Mouse (Mus musculus) CD8-positive naive resting alpha-beta T cell, adult 2 months (primary cell): ENCODE measurements around the gene Mapk14.
"Not testable (repeated sequence)": the region's sequence is repeated elsewhere in the genome, so short reads cannot be mapped to it uniquely, and the experiment has no call there.

Source experiments
- DNase-seq, 2 experiments: peaks; one replicate each; pipeline ENCODE4 v3.0.0; 2022; ENCODE audit warnings: low read depth in 2 of 2, low spot score in 2 of 2

Mapk14 gene

GRCm38 (mm10) chr17:28697290-28698195, 6.4 kb downstream of the Mapk14 start:
- peak; percentile 36 to 46 for DNase-seq

- DNase-seq, result no peak
These were observed 7.1 kb downstream of the Mapk14 start for GRCm38 (mm10) chr17:28698245-28698644.

- DNase-seq, result no peak
These were observed 7.5 kb downstream of the Mapk14 start for GRCm38 (mm10) chr17:28698672-28699071.

GRCm38 (mm10) chr17:28699789-28700188, 8.7 kb downstream of the Mapk14 start:
- DNase-seq, result no peak

- no peak for DNase-seq
These were observed 10.0 kb downstream of the Mapk14 start for GRCm38 (mm10) chr17:28701171-28701570.

GRCm38 (mm10) chr17:28701737-28702136, 10.6 kb downstream of the Mapk14 start:
- no peak for DNase-seq

GRCm38 (mm10) chr17:28702646-28703045, 11.5 kb downstream of the Mapk14 start:
- no peak for DNase-seq

GRCm38 (mm10) chr17:28706697-28707096, 15.6 kb downstream of the Mapk14 start:
- DNase-seq, result no peak

GRCm38 (mm10) chr17:28707136-28707627, 16.1 kb downstream of the Mapk14 start:
- DNase-seq, result no peak

GRCm38 (mm10) chr17:28707816-28708215, 16.7 kb downstream of the Mapk14 start:
- DNase-seq, result no peak

GRCm38 (mm10) chr17:28708989-28709388, 17.9 kb downstream of the Mapk14 start:
- DNase-seq, result no peak

- no peak for DNase-seq
These were observed 18.6 kb downstream of the Mapk14 start for GRCm38 (mm10) chr17:28709552-28710290.

- no peak for DNase-seq
These were observed 19.2 kb downstream of the Mapk14 start for GRCm38 (mm10) chr17:28710291-28710688.

- DNase-seq, result no peak
These were observed 20.1 kb downstream of the Mapk14 start for GRCm38 (mm10) chr17:28711237-28711636.

- no peak for DNase-seq
These were observed 21.2 kb downstream of the Mapk14 start for GRCm38 (mm10) chr17:28712305-28712704.

- no peak for DNase-seq
These were observed 22.9 kb downstream of the Mapk14 start for GRCm38 (mm10) chr17:28714006-28714405.

GRCm38 (mm10) chr17:28715832-28716548, 24.9 kb downstream of the Mapk14 start:
- no peak for DNase-seq

- no peak for DNase-seq
These were observed 26.4 kb downstream of the Mapk14 start for GRCm38 (mm10) chr17:28717535-28717934.

GRCm38 (mm10) chr17:28725783-28726182, 34.7 kb downstream of the Mapk14 start, which contains the start of gene AC170998.1:
Gene AC170998.1, plus strand, starts transcription at chr17:28726083.
- no peak for DNase-seq

GRCm38 (mm10) chr17:28727511-28727910, 36.4 kb downstream of the Mapk14 start:
- DNase-seq, result not testable (repeated sequence)
